Comparison of ENCODE assay signal across 8 mouse cellular contexts in genomic region chr9:55938618-55938985, GRCm38 (mm10). TPM values are rescaled to one million over a fixed set of nuclear protein-coding genes. Genes with fewer than 3 reads are reported as not detected.
A peak's percentile ranks its signal among the peaks of the same experiment; 100 is the strongest.
DNase-seq lines count a peak whose midpoint lies in the region; ATAC-seq and TF ChIP-seq lines count a peak whose summit lies in the region.

No protein-coding gene starts in this region.

- intact Hi-C loops in left cerebral cortex, postnatal 25 days (cut with DNase I), result loop anchor here (5.0 kb wide), 1 partner anchor 104 kb away; the partner anchor contains the start of gene Rcn2

- ATAC-seq in hindbrain, embryonic 11.5 days (ENCODE audit: low FRiP score), result no peak
- no peak for ATAC-seq in midbrain, embryonic 12.5 days (ENCODE audit: low FRiP score, low read depth)

- peak overlapping the region; percentile 86 for H3K27ac ChIP-seq in layer of hippocampus, adult 2 months
- H3K27ac ChIP-seq in brown adipose tissue, adult 24 weeks (replicated peaks; ENCODE audit: low read depth, low read length), result no peak overlapping the region
- H3K27ac ChIP-seq in hindbrain, embryonic 11.5 days (ENCODE audit: low read depth, low read length), result no peak overlapping the region
- H3K27ac ChIP-seq in midbrain, embryonic 12.5 days (replicated peaks), result no peak overlapping the region

- 68% methylated on average over 6 of the region's 6 CpGs for WGBS in hindbrain, embryonic 11.5 days
- 68% methylated on average over 6 of the region's 6 CpGs for WGBS in midbrain, embryonic 12.5 days

- H3K4me3 ChIP-seq in layer of hippocampus, adult 2 months, result peak overlapping the region; percentile 88
- peak overlapping the region; percentile 85; the same call in 1 of the 2 replicates for H3K4me3 ChIP-seq in brown adipose tissue, adult 24 weeks (ENCODE audit: insufficient read depth, low read depth, low read length)
- peak overlapping the region; percentile 53 for H3K4me3 ChIP-seq in hindbrain, embryonic 11.5 days (ENCODE audit: low read depth, low read length)
- peak overlapping the region; percentile 82 for H3K4me3 ChIP-seq in midbrain, embryonic 12.5 days

- no peaks in the 10 kb centered on the region for H3K9me3 ChIP-seq in hindbrain, embryonic 11.5 days (ENCODE audit: control insufficient read depth, low read length)
- H3K9me3 ChIP-seq in midbrain, embryonic 12.5 days, result no peaks in the 10 kb centered on the region

- H3K4me1 ChIP-seq in brown adipose tissue, adult 24 weeks (ENCODE audit: control insufficient read depth, insufficient read depth, insufficient read length, low read length), result peaks cover 3% of the 10 kb centered on the region; the same call in 1 of the 2 replicates
- no peaks in the 10 kb centered on the region for H3K4me1 ChIP-seq in hindbrain, embryonic 11.5 days (replicated peaks; ENCODE audit: control insufficient read depth, insufficient read depth, low read length)
- peaks cover 21% of the 10 kb centered on the region for H3K4me1 ChIP-seq in midbrain, embryonic 12.5 days

- no peaks in the 10 kb centered on the region for H3K36me3 ChIP-seq in hindbrain, embryonic 11.5 days (ENCODE audit: control insufficient read depth, insufficient read depth, low read length)
- no peaks in the 10 kb centered on the region for H3K36me3 ChIP-seq in midbrain, embryonic 12.5 days

- no peak for TF ChIP-seq CTCF in layer of hippocampus, adult 2 months (conservative IDR thresholded peaks at IDR 0.05)

- no peaks in the 10 kb centered on the region for H3K27me3 ChIP-seq in hindbrain, embryonic 11.5 days (ENCODE audit: control insufficient read depth, insufficient read depth, low read length)
- no peaks in the 10 kb centered on the region for H3K27me3 ChIP-seq in midbrain, embryonic 12.5 days

- no peak for DNase-seq in layer of hippocampus, adult 2 months (ENCODE audit: low spot score in 2 of 2)
- DNase-seq in layer of hippocampus, postnatal 10 days (ENCODE audit: low spot score in 2 of 2), result no peak
- DNase-seq in hindbrain, embryonic 11.5 days (ENCODE audit: low spot score), result no peak
- no peak for DNase-seq in right cerebral cortex, postnatal 25 days
- no peak for DNase-seq in left cerebral cortex, postnatal 25 days (ENCODE audit: low spot score in 2 of 2)
- no peak for DNase-seq in Muller cell, postnatal 12 days (ENCODE audit: inconsistent ontology term)

- peak overlapping the region; percentile 71 for H3K9ac ChIP-seq in hindbrain, embryonic 11.5 days (ENCODE audit: low read depth, low read length)
- H3K9ac ChIP-seq in midbrain, embryonic 12.5 days (replicated peaks), result peak overlapping the region; percentile 39; the same call in 1 of the 2 replicates

- peak overlapping the region; percentile 41 for H3K4me2 ChIP-seq in hindbrain, embryonic 11.5 days (replicated peaks; ENCODE audit: low read depth, low read length)
- peak overlapping the region; percentile 63 for H3K4me2 ChIP-seq in midbrain, embryonic 12.5 days (replicated peaks)

RNA-seq across cellular contexts. Expression of gene Scaper, which starts 0.7 kb away (rescaled TPM):
- total RNA-seq in layer of hippocampus, adult 2 months (2021), result 10 to 100 TPM; 31.2 to 34.0 TPM
- total RNA-seq in layer of hippocampus, postnatal 10 days (2021), result 10 to 100 TPM; 41.5 to 42.3 TPM
- 4.4 and 6.1 TPM in 2 replicates for polyA plus RNA-seq in brown adipose tissue, adult 24 weeks (2012; ENCODE audit: insufficient read depth, insufficient read length, missing spikeins)
- 14.7 and 15.1 TPM in 2 replicates for polyA plus RNA-seq in hindbrain, embryonic 11.5 days (2014; fragmentation: Nextera tagmentation; extraction: Ambion mirVana)
- polyA plus RNA-seq in midbrain, embryonic 12.5 days (2016; fragmentation: Nextera tagmentation; extraction: Ambion mirVana), result 20.5 and 22.6 TPM in 2 replicates
- total RNA-seq in left cerebral cortex, postnatal 25 days (2021), result 10 to 100 TPM; 30.1 to 30.9 TPM
